Mouse (Mus musculus) naive thymus-derived CD4-positive, alpha-beta T cell, adult 2 months (primary cell): ENCODE results near the gene Znrf1.
A peak's percentile ranks its signal among the peaks of the same experiment; 100 is the strongest.

ENCODE experiments used
- DNase-seq: peaks from one replicate; pipeline ENCODE4 v3.0.0-alpha.2; 2011; ENCODE audit warnings: low read depth

The Znrf1 gene

GRCm38 (mm10) chr8:111630105-111630521 is 94.2 kb downstream of the Znrf1 start, which contains the start of gene Ldhd:
Gene Ldhd (minus strand): TSS chr8:111630374.
- DNase-seq: peak; percentile 42

GRCm38 (mm10) chr8:111631589-111631988 is 95.7 kb downstream of the Znrf1 start:
- no peak for DNase-seq

- no peak for DNase-seq
Measured at GRCm38 (mm10) chr8:111632976-111633375, 97.1 kb downstream of the Znrf1 start.

- DNase-seq: no peak
Measured at GRCm38 (mm10) chr8:111638086-111638485, 102.2 kb downstream of the Znrf1 start.

GRCm38 (mm10) chr8:111641064-111641463 is 105.2 kb downstream of the Znrf1 start:
- DNase-seq: no peak

GRCm38 (mm10) chr8:111642496-111642895 is 106.6 kb downstream of the Znrf1 start:
- DNase-seq: no peak

GRCm38 (mm10) chr8:111642939-111643263 is 107.0 kb downstream of the Znrf1 start:
- DNase-seq: no peak

GRCm38 (mm10) chr8:111643264-111644141 is 107.6 kb downstream of the Znrf1 start, which contains the start of gene Zfp1:
Gene Zfp1 (plus strand): TSS chr8:111643401.
- peak; percentile 96 for DNase-seq

GRCm38 (mm10) chr8:111644286-111645051 is 108.6 kb downstream of the Znrf1 start:
- peak; percentile 87 for DNase-seq

- DNase-seq: peak; percentile 76
Measured at GRCm38 (mm10) chr8:111645715-111646114, 109.8 kb downstream of the Znrf1 start.

- DNase-seq: no peak
Measured at GRCm38 (mm10) chr8:111648834-111649233, 112.9 kb downstream of the Znrf1 start.

GRCm38 (mm10) chr8:111650651-111651050 is 114.8 kb downstream of the Znrf1 start:
- DNase-seq: no peak

- no peak for DNase-seq
Measured at GRCm38 (mm10) chr8:111653524-111653923, 117.6 kb downstream of the Znrf1 start.

- no peak for DNase-seq
Measured at GRCm38 (mm10) chr8:111657312-111657854, 121.5 kb downstream of the Znrf1 start.

- no peak for DNase-seq
Measured at GRCm38 (mm10) chr8:111658819-111659423, 123.0 kb downstream of the Znrf1 start.

- DNase-seq: peak; percentile 71
Measured at GRCm38 (mm10) chr8:111662473-111662872, 126.6 kb downstream of the Znrf1 start.

- no peak for DNase-seq
Measured at GRCm38 (mm10) chr8:111666751-111667150, 130.9 kb downstream of the Znrf1 start.
